Mouse (Mus musculus) hindbrain, embryonic 14.5 days (tissue): ENCODE data around the gene Egflam. TPM values are rescaled to one million over a fixed set of nuclear protein-coding genes. Genes with fewer than 3 reads are reported as not detected.

Source experiments
- ATAC-seq: fragments of 200-750 bp; cut with Nextera tagmentation; 2 replicates; pipeline ENCODE4 v1.8.0; 2017; ENCODE audit warnings: moderate number of reproducible peaks, mild to moderate bottlenecking, moderate TSS enrichment, moderate library complexity; ENCODE audit not compliant: low FRiP score
- DNase-seq: peaks from one replicate; pipeline ENCODE4 v3.0.0-alpha.2; 2015; ENCODE audit warnings: low spot score
- H3K27ac ChIP-seq: fragments of 300-500 bp; sonication (generic); 2 replicates; pipeline ENCODE4 v1.5.1; 2014; ENCODE audit warnings: mild to moderate bottlenecking, moderate library complexity
- H3K27me3 ChIP-seq: fragments of 300-500 bp; sonication (generic); 2 replicates; pipeline ENCODE4 v1.6.1; 2014; ENCODE audit warnings: mild to moderate bottlenecking, low read length, mixed read lengths; ENCODE audit not compliant: control insufficient read depth, insufficient read depth
- H3K36me3 ChIP-seq: fragments of 300-500 bp; sonication (generic); replicated peaks from 2 replicates; pipeline ENCODE4 v1.6.1; 2014; ENCODE audit not compliant: control insufficient read depth, insufficient read depth
- H3K4me1 ChIP-seq: fragments of 300-500 bp; sonication (generic); replicated peaks from 2 replicates; pipeline ENCODE4 v1.6.1; 2014; ENCODE audit warnings: antibody characterized with exemption, low read length, mixed read lengths; ENCODE audit not compliant: control insufficient read depth, insufficient read depth
- H3K4me2 ChIP-seq: fragments of 300-500 bp; sonication (generic); replicated peaks from 2 replicates; pipeline ENCODE4 v1.6.1; 2014; ENCODE audit warnings: mild to moderate bottlenecking, moderate library complexity
- H3K4me3 ChIP-seq: fragments of 300-500 bp; sonication (generic); replicated peaks from 2 replicates; pipeline ENCODE4 v1.5.1; 2014; ENCODE audit warnings: mild to moderate bottlenecking, low read length
- H3K9ac ChIP-seq: fragments of 300-500 bp; sonication (generic); 2 replicates; pipeline ENCODE4 v1.6.1; 2014
- H3K9me3 ChIP-seq: fragments of 300-500 bp; sonication (generic); 2 replicates; pipeline ENCODE4 v1.6.1; 2016; ENCODE audit warnings: low read length; ENCODE audit not compliant: control insufficient read depth
- WGBS: fragments of 180-500 bp; shearing (Covaris S2); extraction: QIAGEN DNeasy Blood & Tissue Kit; methylation state at CpG from one replicate; pipeline ENCODE4 v1.1.7; 2014; 5-methylcytosine and 5-hydroxymethylcytosine counted together
- polyA plus RNA-seq: library from polyadenylated mRNA; unstranded; fragments of >200 nt; fragmentation: Nextera tagmentation; extraction: Ambion mirVana; gene quantifications from 2 replicates; pipeline ENCODE4 v1.2.1, GENCODE M21; 2014

The Egflam gene
- polyA plus RNA-seq, 1 experiment from 2014 or later: 15.1 TPM

DNA sequence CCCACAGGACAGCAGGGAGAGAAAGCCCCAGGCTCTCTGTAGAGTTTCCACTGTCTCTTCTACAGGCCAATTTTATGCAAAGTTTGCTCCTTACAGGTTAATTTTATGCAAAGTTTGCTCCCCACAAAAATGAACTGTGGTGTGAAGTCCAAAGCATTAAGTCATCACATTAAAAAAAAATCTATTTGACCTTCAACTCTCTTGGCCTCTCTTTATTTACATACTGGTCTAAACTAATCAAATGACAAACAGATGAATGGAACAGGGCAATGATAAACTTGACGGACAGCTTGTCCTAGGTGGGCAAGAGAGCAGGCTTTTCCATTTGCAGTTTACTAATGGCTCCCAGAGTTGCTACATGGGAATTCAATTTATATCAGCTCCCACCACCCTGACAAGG lies 98.3 kb downstream of the Egflam start:
- H3K4me1 ChIP-seq: no peaks in the 10 kb centered on the region
- ATAC-seq (no peak), DNase-seq (no peak)
- H3K4me3 ChIP-seq: no peak overlapping the region
- H3K27me3 ChIP-seq: no peaks in the 10 kb centered on the region
- no peak overlapping the region for H3K4me2 ChIP-seq
- no peak overlapping the region for H3K27ac ChIP-seq
- no peaks in the 10 kb centered on the region for H3K9me3 ChIP-seq
- H3K36me3 ChIP-seq: no peaks in the 10 kb centered on the region
- no peak overlapping the region for H3K9ac ChIP-seq
- 100% methylated on average over 1 of the region's 1 CpGs for WGBS

DNA sequence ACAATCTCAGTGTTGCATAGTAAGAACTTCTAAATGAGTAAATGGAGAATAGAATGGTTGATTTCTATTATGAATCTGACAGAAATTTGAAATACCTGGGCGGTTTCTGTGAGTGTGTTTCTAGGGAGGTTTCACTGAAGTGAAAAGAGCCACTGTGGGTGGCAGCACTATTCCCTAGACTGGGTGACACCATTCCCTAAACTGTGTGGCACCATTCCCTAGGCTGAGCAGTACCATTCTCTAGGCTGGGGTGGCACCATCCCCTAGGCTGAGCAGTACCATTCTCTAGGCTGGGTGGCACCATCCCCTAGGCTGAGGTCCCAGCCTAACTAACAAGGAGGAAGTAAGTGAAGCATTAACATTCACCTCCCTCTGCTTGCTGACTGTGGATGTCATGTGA lies 103.0 kb downstream of the Egflam start:
- WGBS: 100% methylated on average over 1 of the region's 1 CpGs
- Histone ChIP-seq H3K4me1 (peaks cover 6% of the 10 kb centered on the region), H3K4me3 (no peak overlapping the region), H3K27ac (no peak overlapping the region), H3K27me3 (no peaks in the 10 kb centered on the region), H3K9me3 (no peaks in the 10 kb centered on the region), H3K36me3 (no peaks in the 10 kb centered on the region), H3K9ac (no peak overlapping the region), H3K4me2 (no peak overlapping the region)
- DNase-seq (no peak), ATAC-seq (no peak)

DNA sequence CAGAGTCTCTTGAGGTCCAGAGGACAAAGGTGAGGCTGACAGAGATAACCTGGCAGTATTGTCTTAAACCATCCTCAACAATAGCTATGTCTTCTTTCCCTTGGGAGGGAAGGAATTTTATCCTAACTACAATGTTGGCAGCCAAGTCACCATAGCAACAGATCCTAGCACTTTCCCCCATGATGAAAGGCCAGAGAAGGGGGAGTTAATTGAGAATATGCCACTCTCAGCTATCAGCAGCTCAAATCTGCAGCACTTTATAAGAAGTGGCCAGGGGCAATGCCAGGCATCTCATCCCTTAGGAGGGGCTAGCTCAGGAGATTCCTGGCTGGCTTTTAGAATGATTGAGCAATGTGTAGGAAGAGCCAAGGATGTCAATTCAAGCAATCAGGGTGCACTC lies 105.3 kb downstream of the Egflam start:
- Histone ChIP-seq H3K27ac (no peak overlapping the region), H3K4me3 (no peak overlapping the region), H3K9ac (no peak overlapping the region), H3K36me3 (no peaks in the 10 kb centered on the region), H3K4me2 (no peak overlapping the region), H3K9me3 (no peaks in the 10 kb centered on the region), H3K27me3 (no peaks in the 10 kb centered on the region), H3K4me1 (peaks cover 6% of the 10 kb centered on the region)
- peak; percentile 21; the same call in 1 of the 2 replicates for ATAC-seq
- no peak for DNase-seq

DNA sequence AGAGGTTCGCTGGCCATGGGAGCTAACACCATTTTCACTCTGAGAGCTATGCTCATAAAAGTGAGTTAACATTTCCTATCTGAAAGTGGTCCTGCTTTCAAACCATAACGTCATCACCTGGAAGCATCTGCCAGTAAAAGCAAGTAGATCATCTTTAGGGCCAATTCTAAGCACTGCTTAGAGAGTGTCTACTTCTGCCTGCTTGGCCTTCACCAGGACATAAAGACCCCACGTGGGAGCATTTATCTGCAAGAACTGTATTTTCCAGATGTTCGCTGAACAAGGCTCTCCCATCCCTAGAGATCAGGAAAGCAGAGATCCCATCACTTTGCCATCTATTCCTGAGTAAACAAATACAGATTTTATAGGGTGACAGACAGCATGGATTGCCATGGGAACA lies 108.2 kb downstream of the Egflam start:
- WGBS: 86% methylated on average over 4 of the region's 4 CpGs
- Histone ChIP-seq H3K27me3 (no peaks in the 10 kb centered on the region), H3K36me3 (no peaks in the 10 kb centered on the region), H3K9ac (no peak overlapping the region), H3K4me3 (no peak overlapping the region), H3K4me2 (no peak overlapping the region), H3K9me3 (no peaks in the 10 kb centered on the region), H3K4me1 (peaks cover 6% of the 10 kb centered on the region), H3K27ac (no peak overlapping the region)
- no peak for DNase-seq
- ATAC-seq: no peak

DNA sequence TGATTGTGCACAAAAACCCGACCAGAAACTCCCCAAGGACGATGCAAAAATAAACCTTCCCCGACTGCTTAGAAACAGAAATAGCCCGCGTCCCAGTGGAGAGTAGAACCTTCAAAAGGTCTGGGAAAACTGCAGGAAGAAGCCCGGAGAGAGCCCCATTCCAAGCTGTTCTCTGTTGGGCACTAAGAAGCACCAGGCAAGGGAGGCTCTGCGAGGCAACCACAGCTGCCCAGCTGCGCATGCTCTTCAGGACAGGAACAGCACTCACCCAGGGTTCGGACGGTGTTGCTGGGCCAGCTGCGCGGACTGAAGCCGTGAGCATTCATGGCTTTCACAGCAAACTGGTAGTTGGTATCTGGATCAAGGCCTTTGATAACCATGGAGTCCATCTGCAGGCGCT lies 108.7 kb downstream of the Egflam start:
- DNase-seq (no peak), ATAC-seq (no peak)
- no peaks in the 10 kb centered on the region for H3K9me3 ChIP-seq
- no peak overlapping the region for H3K27ac ChIP-seq
- 71% methylated on average over 14 of the region's 14 CpGs for WGBS
- H3K4me3 ChIP-seq: no peak overlapping the region
- peaks cover 6% of the 10 kb centered on the region for H3K4me1 ChIP-seq
- no peaks in the 10 kb centered on the region for H3K36me3 ChIP-seq
- H3K9ac ChIP-seq: no peak overlapping the region
- H3K27me3 ChIP-seq: no peaks in the 10 kb centered on the region
- no peak overlapping the region for H3K4me2 ChIP-seq

DNA sequence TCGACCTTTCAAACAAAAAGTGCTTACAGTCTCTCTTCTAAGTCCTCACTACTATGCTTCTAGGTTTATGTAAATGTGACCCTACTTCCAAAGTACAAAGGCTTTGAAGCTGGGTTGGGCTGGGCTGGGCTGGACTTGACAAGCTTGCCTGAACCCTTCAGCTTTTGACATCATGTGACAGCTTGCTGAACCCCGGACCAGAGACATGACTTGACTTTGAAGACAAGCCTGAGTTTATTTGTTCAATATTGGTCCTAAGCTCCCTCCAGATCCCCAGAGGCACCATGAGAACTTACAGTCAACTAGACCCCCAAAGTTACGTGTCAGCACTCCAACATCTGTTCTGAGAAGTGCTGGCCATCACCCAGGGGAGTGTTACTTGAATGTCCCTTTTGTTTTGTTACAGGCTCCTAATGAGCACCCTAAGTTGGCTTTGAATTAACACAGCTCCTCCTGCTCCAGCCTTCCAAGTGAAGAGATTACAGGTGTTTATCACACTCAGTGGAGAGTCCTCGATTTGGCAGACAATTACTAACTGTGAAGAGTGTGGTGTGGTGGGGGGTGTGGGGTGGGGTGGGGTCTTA lies 109.3 kb downstream of the Egflam start:
- DNase-seq (no peak), ATAC-seq (no peak)
- H3K27me3 ChIP-seq: no peaks in the 10 kb centered on the region
- peaks cover 6% of the 10 kb centered on the region for H3K4me1 ChIP-seq
- H3K9me3 ChIP-seq: no peaks in the 10 kb centered on the region
- 56% methylated on average over 4 of the region's 4 CpGs for WGBS
- no peak overlapping the region for H3K9ac ChIP-seq
- H3K4me2 ChIP-seq: no peak overlapping the region
- H3K36me3 ChIP-seq: no peaks in the 10 kb centered on the region
- no peak overlapping the region for H3K4me3 ChIP-seq
- no peak overlapping the region for H3K27ac ChIP-seq

DNA sequence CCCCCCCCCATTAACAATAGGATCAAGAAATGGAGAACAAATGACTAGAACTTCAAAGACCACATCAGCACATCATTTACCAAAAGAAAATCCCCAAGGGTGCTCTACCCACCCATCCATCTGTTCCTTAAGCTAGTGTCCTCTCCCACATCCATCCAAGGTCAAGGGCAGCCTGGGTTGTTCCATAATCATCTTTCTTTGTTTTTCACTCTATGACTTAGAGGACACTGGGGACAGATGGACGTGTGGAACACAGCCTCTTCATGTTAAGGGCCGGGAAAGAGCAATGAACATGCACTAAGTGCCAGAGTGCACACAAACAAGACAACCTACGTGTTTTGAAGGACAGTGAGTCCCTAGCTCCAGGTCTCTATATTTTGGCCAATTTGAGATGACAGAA lies 110.3 kb downstream of the Egflam start:
- no peaks in the 10 kb centered on the region for H3K9me3 ChIP-seq
- no peaks in the 10 kb centered on the region for H3K36me3 ChIP-seq
- no peak overlapping the region for H3K27ac ChIP-seq
- WGBS: 75% methylated on average over 3 of the region's 3 CpGs
- H3K4me3 ChIP-seq: no peak overlapping the region
- H3K27me3 ChIP-seq: no peaks in the 10 kb centered on the region
- ATAC-seq: no peak
- no peak overlapping the region for H3K9ac ChIP-seq
- DNase-seq: no peak
- no peak overlapping the region for H3K4me2 ChIP-seq
- H3K4me1 ChIP-seq: peaks cover 3% of the 10 kb centered on the region

DNA sequence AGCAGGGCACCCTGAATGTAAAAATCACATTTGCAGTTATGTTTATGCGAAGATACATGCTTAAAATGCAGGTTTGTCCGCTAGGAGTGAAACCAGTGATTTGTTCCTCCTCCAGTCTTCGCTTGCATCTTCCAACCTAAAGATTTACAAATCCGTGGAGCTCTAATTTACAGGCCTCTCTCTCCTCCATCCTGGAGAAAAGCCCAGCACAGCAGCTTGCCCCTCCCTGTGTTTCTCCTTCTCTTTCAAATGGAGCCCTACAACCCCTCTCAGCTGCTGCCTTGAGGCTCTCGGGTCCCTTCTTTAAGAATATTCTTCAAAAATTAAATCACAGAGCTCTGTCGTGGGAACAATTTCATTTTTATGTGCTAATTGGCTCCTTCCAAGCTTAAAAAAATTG lies 116.6 kb downstream of the Egflam start:
- H3K27me3 ChIP-seq: no peaks in the 10 kb centered on the region
- H3K9me3 ChIP-seq: no peaks in the 10 kb centered on the region
- 59% methylated on average over 6 of the region's 6 CpGs for WGBS
- no peaks in the 10 kb centered on the region for H3K4me1 ChIP-seq
- DNase-seq (no peak), ATAC-seq (no peak)
- no peak overlapping the region for H3K27ac ChIP-seq
- H3K4me2 ChIP-seq: no peak overlapping the region
- no peak overlapping the region for H3K9ac ChIP-seq
- H3K4me3 ChIP-seq: no peak overlapping the region
- H3K36me3 ChIP-seq: no peaks in the 10 kb centered on the region

DNA sequence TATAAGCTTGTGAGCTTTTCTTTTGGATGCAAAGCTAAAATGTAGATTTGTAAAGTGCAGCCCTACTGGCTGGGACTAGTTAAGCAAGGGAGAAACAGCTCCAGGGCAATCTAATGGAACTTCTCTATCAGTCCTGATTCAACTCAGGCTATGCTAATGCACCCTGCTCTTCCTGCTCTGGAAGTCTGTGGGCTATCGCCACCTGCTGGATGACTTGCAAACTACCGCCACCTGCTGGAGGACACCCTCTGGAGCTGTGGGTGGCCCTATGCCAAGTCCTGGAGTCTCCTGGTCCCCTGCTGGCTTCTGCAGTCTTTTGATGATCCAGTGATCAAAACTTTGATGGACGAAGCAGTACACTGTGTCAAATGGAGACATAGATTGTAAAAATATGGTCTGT lies 134.4 kb downstream of the Egflam start:
- WGBS: 14% methylated on average over 3 of the region's 3 CpGs
- H3K4me2 ChIP-seq: no peak overlapping the region
- no peaks in the 10 kb centered on the region for H3K4me1 ChIP-seq
- H3K27me3 ChIP-seq: no peaks in the 10 kb centered on the region
- H3K27ac ChIP-seq: no peak overlapping the region
- H3K9ac ChIP-seq: no peak overlapping the region
- no peak overlapping the region for H3K4me3 ChIP-seq
- H3K9me3 ChIP-seq: no peaks in the 10 kb centered on the region
- peak; percentile 69 for DNase-seq
- H3K36me3 ChIP-seq: no peaks in the 10 kb centered on the region
- ATAC-seq: peak; percentile 60; the same call in 1 of the 2 replicates

DNA sequence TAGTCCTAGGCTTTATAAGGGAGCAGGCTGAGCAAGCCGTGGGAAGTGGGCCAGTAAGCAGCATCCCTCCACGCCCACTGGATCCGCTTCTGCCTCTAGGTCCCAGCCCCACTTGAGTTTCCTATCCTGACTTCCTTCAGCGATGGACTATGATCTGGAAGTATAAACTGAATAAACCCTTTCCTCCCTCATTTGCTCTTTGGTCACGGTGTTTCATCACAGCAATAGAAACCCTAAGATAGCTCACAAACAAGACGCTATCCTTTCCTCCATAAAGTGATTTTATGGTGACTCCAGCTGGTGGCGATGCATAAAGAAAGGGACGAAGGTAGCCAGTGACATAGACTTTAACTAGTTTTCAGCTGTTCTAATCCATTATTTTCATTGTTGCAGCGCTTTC lies 134.9 kb downstream of the Egflam start:
- no peak overlapping the region for H3K4me2 ChIP-seq
- H3K9me3 ChIP-seq: no peaks in the 10 kb centered on the region
- no peaks in the 10 kb centered on the region for H3K4me1 ChIP-seq
- no peaks in the 10 kb centered on the region for H3K27me3 ChIP-seq
- 94% methylated on average over 9 of the region's 9 CpGs for WGBS
- H3K27ac ChIP-seq: no peak overlapping the region
- no peak overlapping the region for H3K9ac ChIP-seq
- ATAC-seq (no peak), DNase-seq (no peak)
- no peak overlapping the region for H3K4me3 ChIP-seq
- no peaks in the 10 kb centered on the region for H3K36me3 ChIP-seq
